Mouse (Mus musculus) CH12.LX (cell line): Measurements from ENCODE around the gene Olfr736. TPM values are rescaled to one million over a fixed set of nuclear protein-coding genes. Genes with fewer than 3 reads are reported as not detected.

Experiments used
- DNase-seq: peaks from one replicate; pipeline ENCODE4 v3.0.0-alpha.2; 2013; ENCODE audit errors: extremely low read depth
- H3K27ac ChIP-seq: 2 replicates; pipeline ENCODE4 v1.5.1; 2012; ENCODE audit warnings: low read depth, mild to moderate bottlenecking, control low read depth, moderate library complexity; ENCODE audit not compliant: insufficient read depth
- H3K27me3 ChIP-seq: replicated peaks from 2 replicates; pipeline ENCODE3; 2012; ENCODE audit warnings: inconsistent platforms
- H3K36me3 ChIP-seq, 2 experiments: replicated peaks in 1 of 2; 2 replicates each; pipeline versions ENCODE3 to v1.6.1; 2012; ENCODE audit warnings: inconsistent platforms in 1 of 2, low read length in 1 of 2, mild to moderate bottlenecking in 1 of 2, mixed read lengths in 1 of 2, moderate library complexity in 1 of 2; ENCODE audit not compliant: control insufficient read depth in 1 of 2, insufficient read depth in 1 of 2
- H3K4me1 ChIP-seq, 2 experiments: 2 replicates each; pipeline ENCODE4 v1.6.1; 2012; ENCODE audit warnings: inconsistent platforms in 1 of 2, moderate library complexity in 1 of 2; ENCODE audit not compliant: insufficient read depth in 2 of 2, control insufficient read depth in 1 of 2
- H3K4me2 ChIP-seq: 2 replicates; pipeline ENCODE4 v1.6.1; 2012; ENCODE audit warnings: low read depth, mild to moderate bottlenecking, control low read depth; ENCODE audit not compliant: poor library complexity, insufficient read depth, severe bottlenecking
- H3K4me3 ChIP-seq, 3 experiments: fragments of 150-350 bp in 1 of 3; sonication (generic) in 1 of 3; replicated peaks in 1 of 3; 2 replicates each; pipeline versions ENCODE3 to v1.5.1; 2011 to 2012; ENCODE audit warnings: low read depth in 2 of 3, low read length in 2 of 3, mild to moderate bottlenecking in 2 of 3, moderate library complexity in 2 of 3, control low read depth in 1 of 3, improper control_type of control experiment in 1 of 3, inconsistent platforms in 1 of 3, mixed read lengths in 1 of 3; ENCODE audit not compliant: poor library complexity in 1 of 3
- H3K79me2 ChIP-seq: replicated peaks from 2 replicates; pipeline ENCODE4 v1.6.1; 2012; ENCODE audit warnings: mild to moderate bottlenecking, moderate library complexity; ENCODE audit not compliant: control insufficient read depth, poor library complexity, insufficient read depth, severe bottlenecking; ENCODE audit errors: extremely low read depth
- H3K9ac ChIP-seq: 2 replicates; pipeline ENCODE4 v1.6.1; 2012; ENCODE audit warnings: low read depth, mild to moderate bottlenecking, control low read depth, moderate library complexity; ENCODE audit not compliant: insufficient read depth
- H3K9me3 ChIP-seq: replicated peaks from 2 replicates; pipeline ENCODE3; 2012; ENCODE audit warnings: low read length, inconsistent platforms, mixed read lengths
- CHD2 ChIP-seq: IDR thresholded peaks from 2 replicates; pipeline ENCODE4 v1.6.1; 2011; ENCODE audit warnings: low read length, improper control_type of control experiment
- CTCF ChIP-seq, 2 experiments: IDR thresholded peaks in 1 of 2; conservative IDR thresholded peaks in 1 of 2; 2 replicates each; pipeline ENCODE4 v1.5.1; 2011 to 2012; ENCODE audit warnings: low read depth in 2 of 2, low read length in 2 of 2, improper control_type of control experiment in 1 of 2, inconsistent platforms in 1 of 2, mild to moderate bottlenecking in 1 of 2, moderate library complexity in 1 of 2
- E2F4 ChIP-seq: IDR thresholded peaks from 2 replicates; pipeline ENCODE4 v1.6.1; 2011; ENCODE audit warnings: low read depth, low read length, improper control_type of control experiment; ENCODE audit not compliant: insufficient replicate concordance
- ELF1 ChIP-seq: IDR thresholded peaks from 2 replicates; pipeline ENCODE4 v1.6.1; 2014; ENCODE audit warnings: low read depth, mild to moderate bottlenecking, inconsistent platforms, low read length, improper control_type of control experiment
- ETS1 ChIP-seq: conservative IDR thresholded peaks from 2 replicates; pipeline ENCODE4 v1.6.1; 2012; ENCODE audit warnings: low read depth, mild to moderate bottlenecking, inconsistent platforms, low read length, improper control_type of control experiment, moderate library complexity
- GABPA ChIP-seq: IDR thresholded peaks from 2 replicates; pipeline ENCODE4 v1.6.1; 2012; ENCODE audit warnings: low read depth, low read length, improper control_type of control experiment, inconsistent platforms; ENCODE audit not compliant: insufficient replicate concordance
- HCFC1 ChIP-seq: IDR thresholded peaks from 2 replicates; pipeline ENCODE4 v1.6.1; 2012; ENCODE audit warnings: low read depth, mild to moderate bottlenecking, inconsistent platforms, low read length, improper control_type of control experiment
- IRF4 ChIP-seq: IDR thresholded peaks from 2 replicates; pipeline ENCODE4 v1.6.1; 2014; ENCODE audit warnings: low read depth, mild to moderate bottlenecking, inconsistent platforms, low read length, improper control_type of control experiment
- MAX ChIP-seq: IDR thresholded peaks from 2 replicates; pipeline ENCODE4 v1.6.1; 2011; ENCODE audit warnings: low read length, improper control_type of control experiment
- MEF2A ChIP-seq: IDR thresholded peaks from 2 replicates; pipeline ENCODE4 v1.6.1; 2014; ENCODE audit warnings: low read depth, mild to moderate bottlenecking, inconsistent platforms, low read length, improper control_type of control experiment, borderline replicate concordance
- NELFE ChIP-seq: IDR thresholded peaks from 2 replicates; pipeline ENCODE4 v1.6.1; 2011; ENCODE audit warnings: low read depth, low read length, improper control_type of control experiment
- PAX5 ChIP-seq: IDR thresholded peaks from 2 replicates; pipeline ENCODE4 v1.6.1; 2012; ENCODE audit warnings: low read length, inconsistent platforms, mixed read lengths
- POLR2AphosphoS2 ChIP-seq: IDR thresholded peaks from 2 replicates; pipeline ENCODE4 v1.6.1; 2011; ENCODE audit warnings: low read depth, low read length, improper control_type of control experiment
- RCOR1 ChIP-seq: conservative IDR thresholded peaks from 2 replicates; pipeline ENCODE4 v1.6.1; 2012; ENCODE audit warnings: low read depth, mild to moderate bottlenecking, inconsistent platforms, low read length, improper control_type of control experiment
- SIN3A ChIP-seq: IDR thresholded peaks from 2 replicates; pipeline ENCODE4 v1.6.1; 2012; ENCODE audit warnings: low read length, improper control_type of control experiment, inconsistent platforms
- SMC3 ChIP-seq: IDR thresholded peaks from 2 replicates; pipeline ENCODE4 v1.6.1; 2011; ENCODE audit warnings: low read depth, low read length, improper control_type of control experiment
- TBP ChIP-seq: conservative IDR thresholded peaks from 2 replicates; pipeline ENCODE4 v1.6.1; 2011; ENCODE audit warnings: low read depth, low read length, improper control_type of control experiment
- TCF12 ChIP-seq: IDR thresholded peaks from 2 replicates; pipeline ENCODE4 v1.6.1; 2014; ENCODE audit warnings: low read depth, mild to moderate bottlenecking, inconsistent platforms, low read length, improper control_type of control experiment
- ZKSCAN1 ChIP-seq: IDR thresholded peaks from 2 replicates; pipeline ENCODE4 v1.6.1; 2012; ENCODE audit warnings: low read depth, inconsistent platforms, low read length, improper control_type of control experiment, borderline replicate concordance
- ZNF384 ChIP-seq: IDR thresholded peaks from 2 replicates; pipeline ENCODE4 v1.6.1; 2012; ENCODE audit warnings: low read depth, low read length, improper control_type of control experiment, inconsistent platforms
- dilution Hi-C: fragments of 300-500 bp; cut with MboI; formaldehyde crosslinking; loops from 2 replicates; pipeline ENCODE4 v1.14.3; 2020; ENCODE audit warnings: low sequenced_read_pairs; ENCODE audit not compliant: extremely low pct_unique_long_range_greater_than_20kb, extremely low pct_ligation_motif_present
- in situ Hi-C: fragments of 300-500 bp; cut with MboI; formaldehyde crosslinking; loops from 3 replicates; pipeline ENCODE4 v1.14.3; 2019; ENCODE audit warnings: low sequenced_read_pairs, low pct_ligation_motif_present, low pct_unique_long_range_greater_than_20kb, mixed read lengths
- polyA plus RNA-seq: library from polyadenylated mRNA; unstranded; fragments of >175 nt; gene quantifications from 2 replicates; pipeline ENCODE4 v1.2.1, GENCODE M21; 2012; ENCODE audit warnings: low read depth; ENCODE audit not compliant: insufficient read length
- total RNA-seq, 2 experiments: library from RNA; depleted of rRNA; stranded (reverse); fragments of 300-350 nt in 1 of 2; fragments of >200 nt in 1 of 2; gene quantifications; 2 replicates each; pipeline ENCODE4 v1.2.3; 2012 to 2014

The Olfr736 gene
- total and polyA plus RNA-seq, 3 experiments, result not detected

DNA sequence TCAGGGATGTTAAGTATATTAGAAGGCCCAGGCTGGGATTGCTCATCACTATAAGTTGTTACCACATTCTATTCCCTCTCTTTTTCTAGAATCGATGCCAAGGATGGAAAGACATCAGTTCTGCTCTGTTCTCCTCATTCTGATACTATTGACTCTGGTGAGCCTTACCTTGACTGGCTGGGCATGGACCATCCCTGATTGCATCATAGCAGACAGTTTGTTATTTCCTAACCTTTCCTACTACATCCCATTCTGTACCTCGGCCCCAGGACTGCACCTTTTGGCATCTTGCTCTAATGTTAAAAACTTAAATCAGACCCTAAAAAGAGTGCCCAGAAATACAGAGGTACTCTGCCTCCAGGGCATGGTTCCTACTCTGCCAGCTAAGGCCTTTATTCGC is 20.5 kb upstream of the Olfr736 start:
- no peak for DNase-seq
- TF ChIP-seq MEF2A (no peak), TCF12 (no peak), ETS1 (no peak), IRF4 (no peak), SMC3 (no peak), TBP (no peak)
- H3K4me1 ChIP-seq, result peaks cover 0 to 10% of the 10 kb centered on the region in 2 experiments; a peak in 2 of 4 replicates
- no peaks in the 10 kb centered on the region for H3K9me3 ChIP-seq
- H3K79me2 ChIP-seq, result no peaks in the 10 kb centered on the region
- no peaks in the 10 kb centered on the region for H3K36me3 ChIP-seq
- no peak overlapping the region for H3K27ac ChIP-seq
- H3K4me2 ChIP-seq, result no peak overlapping the region
- H3K27me3 ChIP-seq, result no peaks in the 10 kb centered on the region
- dilution Hi-C loops (no loop called here), in situ Hi-C loops (loop anchor here (25.0 kb wide), 1 partner anchor 402 kb away; no protein-coding TSS in a partner anchor)
- no peak overlapping the region for H3K4me3 ChIP-seq
- no peak overlapping the region for H3K9ac ChIP-seq

- in situ Hi-C loops, result loop anchor here (25.0 kb wide), 1 partner anchor 399 kb away; no protein-coding TSS in a partner anchor
- dilution Hi-C loops, result no loop called here
- no peak for DNase-seq
- no peak overlapping the region for H3K4me2 ChIP-seq
- peaks cover 9% of the 10 kb centered on the region for H3K27me3 ChIP-seq
- H3K9me3 ChIP-seq, result no peaks in the 10 kb centered on the region
- TF ChIP-seq ETS1 (no peak), ZKSCAN1 (no peak), HCFC1 (no peak), RCOR1 (no peak), GABPA (no peak), PAX5 (no peak), CTCF (conservative IDR thresholded peaks at IDR 0.05 in 1 of 2, IDR thresholded peaks at IDR 0.05 in 1 of 2; ENCODE audit: low read depth in 2 of 2, low read length in 2 of 2) (no peak), E2F4 (no peak)
- no peak overlapping the region for H3K4me3 ChIP-seq
- no peaks in the 10 kb centered on the region for H3K4me1 ChIP-seq
- H3K27ac ChIP-seq, result no peak overlapping the region
- no peak overlapping the region for H3K9ac ChIP-seq
- H3K36me3 ChIP-seq, result no peaks in the 10 kb centered on the region
- H3K79me2 ChIP-seq, result no peaks in the 10 kb centered on the region
Observed at GRCm38 (mm10) chr14:50363561-50363960, 17.4 kb upstream of the Olfr736 start.

GRCm38 (mm10) chr14:50407268-50407667 is 26.3 kb downstream of the Olfr736 start, which contains the start of gene Olfr738:
Gene Olfr738, plus strand, starts transcription at chr14:50407568.
- no peak within 1 kb of the TSS for H3K9ac ChIP-seq
- TF ChIP-seq TBP (no peak), POLR2AphosphoS2 (no peak), CHD2 (no peak), MAX (no peak), CTCF (conservative IDR thresholded peaks at IDR 0.05 in 1 of 2, IDR thresholded peaks at IDR 0.05 in 1 of 2; ENCODE audit: low read depth in 2 of 2, low read length in 2 of 2) (no peak), NELFE (no peak), ELF1 (no peak), ZNF384 (no peak), E2F4 (no peak), SIN3A (no peak)
- no peak within 1 kb of the TSS for H3K4me2 ChIP-seq
- no peaks in the 10 kb centered on the region for H3K9me3 ChIP-seq
- H3K36me3 ChIP-seq, result no peaks in the 10 kb centered on the region
- no peaks in the 10 kb centered on the region for H3K79me2 ChIP-seq
- no peak within 1 kb of the TSS for H3K27ac ChIP-seq
- no peak for DNase-seq
- dilution Hi-C loops (no loop called here), in situ Hi-C loops (no loop called here)
- H3K27me3 ChIP-seq, result peaks cover 1% of the 10 kb centered on the region
- H3K4me1 ChIP-seq, result no peaks in the 10 kb centered on the region
- no peak within 1 kb of the TSS for H3K4me3 ChIP-seq
